Mouse (Mus musculus): ENCODE data around the gene Lancl2. TPM values are rescaled to one million over a fixed set of nuclear protein-coding genes. Genes with fewer than 3 reads are reported as not detected.

Gene Lancl2
- polyA plus RNA-seq (2012; ENCODE audit: insufficient read depth, insufficient read length, missing spikeins) = 13.5 and 13.6 TPM in 2 replicates

DNA sequence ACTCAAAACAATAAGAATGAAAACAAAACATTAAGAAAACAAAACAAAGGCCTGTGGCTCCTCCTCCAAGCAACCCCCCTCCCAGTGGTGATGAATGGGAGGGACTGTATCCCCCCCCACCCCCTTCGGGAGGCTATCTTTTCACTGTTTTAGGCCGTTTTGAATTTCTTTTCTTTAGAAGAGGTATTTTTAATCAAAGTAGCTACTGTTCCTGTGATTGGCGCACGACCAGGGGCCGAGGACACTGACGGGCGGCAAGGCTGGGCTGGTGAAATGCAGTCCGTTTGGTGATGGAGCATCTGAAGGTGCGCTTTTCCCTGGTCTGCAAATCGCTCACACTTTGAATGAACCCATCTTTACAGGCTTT is at the start of gene Lancl2:
Gene Lancl2 (plus strand): TSS at position 165 of the 367 bp plus-strand sequence.
- H3K27ac ChIP-seq (replicated peaks; ENCODE audit: low read depth, low read length) = peak within 1 kb of the TSS; percentile 98

DNA sequence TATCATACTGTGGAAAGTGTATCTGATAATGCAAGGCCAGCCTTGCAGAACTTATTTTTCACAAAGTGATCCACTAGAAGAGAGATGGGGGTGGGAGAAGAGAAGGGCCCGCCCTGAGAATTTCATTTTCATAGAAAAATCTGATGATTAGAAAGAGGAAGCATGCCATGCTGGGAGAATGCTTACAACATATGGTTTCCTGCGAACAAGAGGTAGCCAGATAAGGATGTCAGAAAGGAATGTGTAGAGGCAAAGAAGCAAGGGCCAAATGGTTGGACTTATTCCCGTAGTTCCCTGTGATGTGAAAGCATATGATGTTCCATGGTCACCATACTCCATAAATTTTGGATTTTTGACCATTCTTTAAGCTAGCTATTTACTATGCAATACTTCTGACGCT is 41.0 kb upstream of the Lancl2 start:
- Histone ChIP-seq H3K27ac (replicated peaks; ENCODE audit: low read depth, low read length) (no peak overlapping the region), H3K4me3 (ENCODE audit: insufficient read depth, low read depth, low read length) (no peak overlapping the region), H3K4me1 (ENCODE audit: control insufficient read depth, insufficient read depth, insufficient read length, low read length) (no peaks in the 10 kb centered on the region)

More for the DNA sequence above, at the start of gene Lancl2:
- Histone ChIP-seq H3K4me3 (ENCODE audit: insufficient read depth, low read depth, low read length) (peak within 1 kb of the TSS; percentile 96), H3K4me1 (ENCODE audit: control insufficient read depth, insufficient read depth, insufficient read length, low read length) (no peaks in the 10 kb centered on the region)

DNA sequence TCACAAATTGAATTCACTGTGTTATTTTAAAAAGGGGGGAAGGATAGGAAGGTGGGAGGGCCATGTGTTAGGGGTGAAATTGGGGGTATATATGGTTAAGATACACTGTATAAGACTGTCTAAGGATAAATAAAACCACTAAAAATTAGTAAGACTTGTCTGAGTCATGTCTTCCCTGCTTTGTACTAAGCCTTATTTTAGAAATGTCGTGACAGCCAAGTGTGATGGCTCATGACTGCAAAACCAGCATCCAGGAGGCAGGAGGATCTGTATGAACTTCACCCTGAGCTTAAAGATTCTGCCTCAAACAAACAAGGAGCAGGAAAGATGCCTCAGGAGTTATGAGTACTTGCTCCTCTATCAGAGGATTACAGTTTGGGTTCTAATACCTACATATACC is 18.2 kb upstream of the Lancl2 start:
- no peak overlapping the region for H3K27ac ChIP-seq (replicated peaks; ENCODE audit: low read depth, low read length)
- no peak overlapping the region for H3K4me3 ChIP-seq (ENCODE audit: insufficient read depth, low read depth, low read length)
- no peaks in the 10 kb centered on the region; the same call in 1 of the 2 replicates for H3K4me1 ChIP-seq (ENCODE audit: control insufficient read depth, insufficient read depth, insufficient read length, low read length)

DNA sequence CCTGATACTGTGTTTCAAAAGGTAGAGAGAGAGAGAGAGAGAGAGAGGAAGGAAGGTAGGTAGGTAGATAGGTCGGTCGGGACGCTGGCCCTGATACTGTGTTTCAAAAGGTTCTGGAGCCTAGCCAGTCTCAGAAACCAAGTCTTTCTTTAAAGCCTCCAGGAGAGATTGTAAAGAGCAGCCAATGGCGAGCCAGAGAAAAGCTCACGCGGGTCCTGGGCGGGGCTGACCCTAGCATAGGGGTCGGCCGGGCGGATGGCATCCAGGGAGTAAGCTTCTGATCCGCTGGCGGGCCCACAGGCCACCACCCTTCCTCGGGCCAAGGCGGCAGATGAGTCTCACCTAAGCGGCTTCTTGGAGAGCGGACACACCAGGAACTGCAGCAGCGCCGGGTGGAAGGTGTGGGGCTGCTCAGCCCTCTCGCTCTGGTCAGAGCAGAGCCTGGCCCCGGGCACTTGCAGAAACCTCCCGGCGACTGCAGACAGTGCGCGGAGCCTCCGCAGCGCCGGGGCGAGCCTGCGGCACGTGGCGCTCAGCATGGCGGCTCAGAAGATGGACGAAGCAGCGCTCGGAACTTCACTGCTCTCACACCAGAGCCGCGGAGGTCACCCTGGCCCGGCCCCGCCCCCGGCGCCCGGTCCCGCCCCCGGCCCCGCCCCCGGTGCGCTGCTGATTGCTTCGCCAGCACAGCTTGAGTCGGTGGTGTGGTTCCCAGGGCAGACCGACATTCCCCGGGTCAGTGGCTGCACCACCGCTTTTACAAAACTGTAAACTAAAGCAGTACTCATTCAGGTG is 10.7 kb upstream of the Lancl2 start, which contains the start of gene Pyurf:
Gene Pyurf (minus strand): TSS at position 612 of the 795 bp plus-strand sequence.
- Histone ChIP-seq H3K4me3 (ENCODE audit: insufficient read depth, low read depth, low read length) (peak within 1 kb of the TSS; percentile 83), H3K27ac (replicated peaks; ENCODE audit: low read depth, low read length) (peak within 1 kb of the TSS; percentile 90), H3K4me1 (ENCODE audit: control insufficient read depth, insufficient read depth, insufficient read length, low read length) (peaks cover 6% of the 10 kb centered on the region)

DNA sequence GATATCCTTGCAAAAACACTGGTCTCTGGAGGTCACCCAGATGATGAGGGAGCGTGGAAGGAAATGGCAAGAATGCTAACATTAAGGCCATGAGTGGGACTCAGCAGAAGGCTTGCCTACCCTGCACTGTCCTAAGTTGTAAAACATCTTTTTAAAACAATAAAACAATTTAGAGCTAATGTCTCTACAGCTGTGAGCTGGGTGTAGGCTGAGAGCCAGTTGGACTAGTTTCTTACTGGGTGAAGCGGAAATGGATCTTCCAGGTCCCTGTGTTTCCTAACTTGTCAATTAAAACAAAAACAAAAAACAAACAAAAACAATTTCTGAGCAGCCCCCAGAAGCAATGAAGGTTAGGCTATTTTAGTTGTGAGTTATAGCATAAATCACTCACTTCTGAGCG is 9.2 kb upstream of the Lancl2 start:
- Histone ChIP-seq H3K4me3 (ENCODE audit: insufficient read depth, low read depth, low read length) (no peak overlapping the region), H3K4me1 (ENCODE audit: control insufficient read depth, insufficient read depth, insufficient read length, low read length) (peaks cover 6% of the 10 kb centered on the region), H3K27ac (replicated peaks; ENCODE audit: low read depth, low read length) (peak overlapping the region; percentile 22)

GRCm38 (mm10) chr6:57701686-57702085 is 654 bp upstream of the Lancl2 start:
- Histone ChIP-seq H3K4me1 (ENCODE audit: control insufficient read depth, insufficient read depth, insufficient read length, low read length) (no peaks in the 10 kb centered on the region), H3K4me3 (ENCODE audit: insufficient read depth, low read depth, low read length) (no peak overlapping the region), H3K27ac (replicated peaks; ENCODE audit: low read depth, low read length) (no peak overlapping the region)

- H3K4me3 ChIP-seq (ENCODE audit: insufficient read depth, low read depth, low read length) = peak overlapping the region; percentile 96
Measured at GRCm38 (mm10) chr6:57702743-57703499, 581 bp downstream of the Lancl2 start.

GRCm38 (mm10) chr6:57703703-57704102 is 1.4 kb downstream of the Lancl2 start:
- H3K4me3 ChIP-seq (ENCODE audit: insufficient read depth, low read depth, low read length) = peak overlapping the region; percentile 96
- peak overlapping the region; percentile 79 for H3K27ac ChIP-seq (replicated peaks; ENCODE audit: low read depth, low read length)
- H3K4me1 ChIP-seq (ENCODE audit: control insufficient read depth, insufficient read depth, insufficient read length, low read length) = no peaks in the 10 kb centered on the region

More at GRCm38 (mm10) chr6:57702743-57703499, 581 bp downstream of the Lancl2 start:
- Histone ChIP-seq H3K27ac (replicated peaks; ENCODE audit: low read depth, low read length) (peak overlapping the region; percentile 98), H3K4me1 (ENCODE audit: control insufficient read depth, insufficient read depth, insufficient read length, low read length) (no peaks in the 10 kb centered on the region)

GRCm38 (mm10) chr6:57706721-57707120 is 4.4 kb downstream of the Lancl2 start:
- Histone ChIP-seq H3K4me1 (ENCODE audit: control insufficient read depth, insufficient read depth, insufficient read length, low read length) (no peaks in the 10 kb centered on the region; the same call in none of the 2 replicates), H3K27ac (replicated peaks; ENCODE audit: low read depth, low read length) (no peak overlapping the region), H3K4me3 (ENCODE audit: insufficient read depth, low read depth, low read length) (no peak overlapping the region)

DNA sequence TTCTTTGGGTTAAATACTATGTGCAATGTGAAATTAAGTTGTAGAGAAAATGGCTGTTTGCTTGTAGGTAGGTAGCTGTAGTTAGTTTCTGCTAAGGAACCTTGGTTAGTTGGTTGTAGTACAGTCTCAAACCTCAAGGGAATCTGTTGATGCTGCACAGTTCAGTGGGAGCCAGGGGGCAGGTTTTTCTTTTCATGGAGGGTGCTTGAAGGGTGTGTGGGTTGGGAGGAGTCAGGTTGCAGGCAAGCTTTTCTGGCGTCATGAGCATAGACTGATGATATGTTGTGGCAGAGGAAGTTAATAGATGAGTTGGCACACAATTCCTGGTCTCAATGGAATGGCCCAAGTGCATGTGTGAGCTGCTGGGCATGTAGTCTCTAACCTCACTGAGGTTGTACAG is 9.4 kb downstream of the Lancl2 start:
- no peak overlapping the region for H3K4me3 ChIP-seq (ENCODE audit: insufficient read depth, low read depth, low read length)

GRCm38 (mm10) chr6:57721347-57721746 is 19.0 kb downstream of the Lancl2 start:
- Histone ChIP-seq H3K4me3 (ENCODE audit: insufficient read depth, low read depth, low read length) (no peak overlapping the region), H3K4me1 (ENCODE audit: control insufficient read depth, insufficient read depth, insufficient read length, low read length) (no peaks in the 10 kb centered on the region), H3K27ac (replicated peaks; ENCODE audit: low read depth, low read length) (no peak overlapping the region)

More for the DNA sequence above, 9.4 kb downstream of the Lancl2 start:
- Histone ChIP-seq H3K4me1 (ENCODE audit: control insufficient read depth, insufficient read depth, insufficient read length, low read length) (peaks cover 4% of the 10 kb centered on the region), H3K27ac (replicated peaks; ENCODE audit: low read depth, low read length) (no peak overlapping the region)

- no peak overlapping the region for H3K27ac ChIP-seq (replicated peaks; ENCODE audit: low read depth, low read length)
- H3K4me3 ChIP-seq (ENCODE audit: insufficient read depth, low read depth, low read length) = no peak overlapping the region
- H3K4me1 ChIP-seq (ENCODE audit: control insufficient read depth, insufficient read depth, insufficient read length, low read length) = no peaks in the 10 kb centered on the region
Measured at GRCm38 (mm10) chr6:57742749-57743148, 40.4 kb downstream of the Lancl2 start.

DNA sequence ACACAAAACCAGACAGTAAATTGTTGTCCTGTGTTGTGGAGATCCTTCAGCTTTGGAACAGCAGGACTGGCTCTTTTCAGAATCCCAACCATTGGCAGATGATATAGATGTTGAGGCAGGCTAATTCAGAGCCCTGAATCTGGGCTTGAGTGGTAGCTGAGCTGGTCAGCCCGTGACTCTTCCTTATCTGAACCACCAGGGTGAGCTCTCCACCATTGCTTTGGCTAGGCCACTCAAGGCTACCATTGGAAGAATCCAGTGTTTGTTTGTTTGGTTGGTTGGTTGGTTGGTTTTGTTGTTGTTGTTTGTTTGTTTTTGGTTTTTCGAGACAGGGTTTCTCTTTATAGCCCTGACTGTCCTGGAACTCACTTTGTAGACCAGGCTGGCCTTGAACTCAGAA is 41.0 kb downstream of the Lancl2 start:
- no peaks in the 10 kb centered on the region for H3K4me1 ChIP-seq (ENCODE audit: control insufficient read depth, insufficient read depth, insufficient read length, low read length)
- no peak overlapping the region for H3K4me3 ChIP-seq (ENCODE audit: insufficient read depth, low read depth, low read length)
- no peak overlapping the region for H3K27ac ChIP-seq (replicated peaks; ENCODE audit: low read depth, low read length)

DNA sequence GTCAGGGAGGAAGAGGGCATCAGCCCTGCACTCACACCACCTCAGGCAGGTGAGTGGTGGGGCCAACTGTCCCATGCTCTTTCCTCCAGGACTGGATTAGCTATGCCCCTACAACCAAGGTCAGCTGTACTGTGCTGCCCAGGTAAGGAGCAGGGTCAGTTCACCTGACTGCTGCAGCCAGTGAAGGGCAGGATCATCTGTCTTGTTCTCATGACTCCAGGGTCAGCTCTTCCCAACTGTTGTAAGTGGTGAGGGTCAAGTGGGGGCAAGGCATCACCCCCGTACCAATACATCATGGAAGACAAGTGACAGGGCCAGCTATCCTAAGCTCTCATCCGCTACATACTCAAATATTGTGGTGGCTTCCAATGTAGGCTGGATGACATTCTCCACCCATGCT is 41.8 kb downstream of the Lancl2 start:
- H3K4me1 ChIP-seq (ENCODE audit: control insufficient read depth, insufficient read depth, insufficient read length, low read length) = no peaks in the 10 kb centered on the region
- H3K4me3 ChIP-seq (ENCODE audit: insufficient read depth, low read depth, low read length) = no peak overlapping the region
- no peak overlapping the region for H3K27ac ChIP-seq (replicated peaks; ENCODE audit: low read depth, low read length)

- Histone ChIP-seq H3K27ac (replicated peaks; ENCODE audit: low read depth, low read length) (no peak overlapping the region), H3K4me3 (ENCODE audit: insufficient read depth, low read depth, low read length) (no peak overlapping the region), H3K4me1 (ENCODE audit: control insufficient read depth, insufficient read depth, insufficient read length, low read length) (no peaks in the 10 kb centered on the region)
Measured at GRCm38 (mm10) chr6:57744974-57745747, 42.8 kb downstream of the Lancl2 start.
